Mouse (Mus musculus): ENCODE results near the gene Grip1.

Grip1 gene

DNA sequence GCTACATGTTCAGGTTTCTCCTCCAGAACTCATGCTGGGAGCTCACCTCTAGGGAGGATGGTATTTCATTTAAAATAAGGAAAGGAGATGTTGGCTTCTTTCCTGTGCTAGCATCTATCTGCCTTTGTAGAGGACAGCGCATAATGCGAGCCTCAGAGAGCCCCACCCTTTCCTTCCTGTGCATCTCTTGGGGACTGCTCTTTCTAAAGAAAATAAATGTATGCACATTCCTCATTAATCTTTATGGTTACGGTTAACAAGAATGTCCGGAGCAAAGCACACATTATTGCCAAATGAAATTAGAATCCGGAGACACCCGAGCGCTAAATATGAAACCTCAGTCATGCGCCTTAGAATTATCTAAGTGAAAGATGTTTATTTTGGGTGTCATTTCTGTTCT, 490.3 kb downstream of the Grip1 start:
- in situ Hi-C loops (cut with MboI, MseI), result no loop called here

DNA sequence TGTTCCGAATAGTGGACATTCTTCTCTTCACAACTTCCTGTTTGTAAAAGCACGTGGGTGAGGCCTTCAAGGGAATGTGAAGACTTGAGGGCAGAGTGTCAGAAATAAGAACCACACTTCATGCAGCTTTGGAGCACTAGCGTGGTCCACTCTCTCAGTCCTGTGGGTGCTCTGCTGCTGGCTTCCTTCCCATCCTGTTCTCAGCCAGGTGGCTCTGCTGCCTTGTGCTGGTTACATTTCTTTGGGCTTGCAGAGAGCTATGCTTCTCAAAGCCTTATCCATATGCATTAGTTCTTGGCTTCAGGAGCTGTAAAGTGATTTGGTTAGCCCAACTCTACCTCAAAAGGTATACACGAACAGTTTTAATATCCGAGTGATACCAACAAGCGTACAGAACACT, 497.8 kb downstream of the Grip1 start:
- in situ Hi-C loops (cut with MboI, MseI), result no loop called here

DNA sequence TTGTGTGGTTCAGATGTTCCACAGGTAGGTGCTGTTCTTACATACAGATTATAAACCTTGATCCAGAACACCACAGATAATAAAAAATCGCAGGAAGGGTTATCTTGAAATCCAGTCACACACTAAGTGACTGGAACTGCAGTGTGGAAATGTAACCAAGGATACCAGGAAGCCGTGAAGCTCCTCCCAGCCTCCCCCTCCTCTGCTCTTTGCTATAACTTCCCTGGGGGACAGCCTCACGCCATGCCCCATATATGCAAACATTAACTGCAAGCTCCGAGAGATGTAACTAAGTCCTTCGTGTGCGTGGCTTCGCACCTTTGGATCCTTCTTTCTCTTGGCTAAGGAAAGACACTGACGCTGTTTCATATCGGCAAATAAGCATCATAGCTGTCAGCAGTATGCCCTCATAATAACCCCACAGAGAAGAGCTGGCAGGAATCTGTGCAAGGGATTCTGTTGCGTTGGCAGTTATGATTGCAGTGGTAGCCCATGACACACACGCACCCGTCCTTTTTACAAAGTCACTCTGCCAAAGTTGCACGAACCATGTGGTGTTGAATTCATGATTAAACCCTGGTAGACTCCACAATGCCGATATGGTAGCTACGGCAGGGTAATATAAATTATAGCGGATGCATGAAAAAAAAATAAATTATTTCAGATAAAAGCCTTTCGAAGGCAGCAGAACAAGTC, 503.8 kb downstream of the Grip1 start:
- in situ Hi-C loops (cut with MboI, MseI), result no loop called here

DNA sequence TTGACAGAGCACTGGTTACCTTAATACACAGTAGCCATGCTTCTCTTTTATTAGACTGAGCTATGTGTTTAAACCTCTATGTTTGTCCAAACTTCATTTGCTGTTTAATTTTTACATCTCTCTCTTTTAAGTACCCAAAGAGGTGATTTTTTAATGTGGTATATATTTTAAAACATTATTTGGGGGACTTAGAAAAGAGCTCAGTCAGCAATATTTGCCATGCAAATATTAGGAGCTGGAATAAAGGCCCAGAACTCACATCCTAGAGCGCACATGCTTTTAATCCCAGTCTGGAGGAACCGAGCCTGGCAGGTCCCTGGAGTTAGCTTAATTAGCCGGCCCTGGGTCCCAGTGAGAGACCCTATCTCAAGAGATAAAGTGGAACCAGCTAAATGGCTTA, 507.3 kb downstream of the Grip1 start:
- in situ Hi-C loops (cut with MboI, MseI), result no loop called here

DNA sequence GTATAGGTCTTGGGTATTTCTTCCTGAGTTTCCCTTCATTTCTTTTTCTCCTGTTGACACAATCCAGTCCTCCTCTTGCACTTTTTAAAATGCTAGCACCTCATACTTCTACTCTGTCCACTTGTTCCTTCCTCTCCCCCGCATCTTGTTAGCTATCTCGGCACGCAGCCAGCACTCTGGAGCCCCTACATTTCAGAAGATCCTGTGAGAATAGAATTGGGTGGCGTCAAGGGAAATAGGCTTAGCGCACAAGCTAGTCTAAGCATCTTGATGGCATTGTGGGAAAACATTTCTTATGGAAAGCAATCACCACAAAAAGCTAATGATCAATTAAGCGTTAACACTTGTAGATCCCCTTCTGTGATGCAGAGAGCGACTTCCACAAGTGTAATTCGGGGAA, 512.7 kb downstream of the Grip1 start:
- in situ Hi-C loops (cut with MboI, MseI), result no loop called here

DNA sequence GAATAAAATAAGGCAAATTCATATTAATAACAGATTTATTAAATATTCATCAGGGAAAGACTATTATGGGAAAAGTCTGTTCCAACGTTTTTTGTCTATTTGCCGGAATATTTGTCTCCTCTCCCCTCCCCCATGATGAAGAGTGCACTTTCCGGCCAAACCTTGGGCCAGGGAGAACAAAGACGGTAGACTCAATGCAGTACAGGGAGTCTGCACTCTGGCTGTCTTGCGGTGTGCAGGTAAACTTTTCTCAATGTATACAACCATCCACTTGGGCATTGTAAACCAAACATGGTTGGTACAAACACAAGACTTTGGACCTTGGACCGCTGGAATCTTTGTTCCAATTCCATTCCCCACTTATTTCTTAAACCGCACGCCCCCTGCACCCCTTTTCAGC, 525.8 kb downstream of the Grip1 start:
- in situ Hi-C loops (cut with MboI, MseI), result no loop called here

- in situ Hi-C loops (cut with MboI, MseI), result no loop called here
These were observed 526.4 kb downstream of the Grip1 start for GRCm38 (mm10) chr10:119980032-119980431.

DNA sequence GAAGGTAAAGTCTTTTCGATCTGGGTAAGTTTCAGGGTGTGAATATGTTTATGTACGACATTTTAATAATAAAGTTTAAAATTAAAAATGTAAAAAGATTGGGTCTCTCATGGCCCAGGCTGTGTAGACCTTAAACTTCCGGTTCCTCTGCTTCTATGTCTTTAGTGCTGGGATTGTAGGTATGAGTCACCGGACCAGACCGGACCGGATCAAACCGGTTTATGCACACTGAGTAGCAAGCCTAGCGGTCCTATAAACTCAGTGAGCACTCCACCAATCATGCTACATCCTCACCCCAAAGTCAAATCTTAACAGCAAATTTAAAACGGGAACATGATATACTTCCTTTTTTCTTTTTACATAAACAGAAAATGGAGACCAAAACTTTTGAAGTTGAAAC, 530.7 kb downstream of the Grip1 start:
- in situ Hi-C loops (cut with MboI, MseI), result no loop called here

- in situ Hi-C loops (cut with MboI, MseI), result no loop called here
These were observed 544.8 kb downstream of the Grip1 start for GRCm38 (mm10) chr10:119998475-119998874.

DNA sequence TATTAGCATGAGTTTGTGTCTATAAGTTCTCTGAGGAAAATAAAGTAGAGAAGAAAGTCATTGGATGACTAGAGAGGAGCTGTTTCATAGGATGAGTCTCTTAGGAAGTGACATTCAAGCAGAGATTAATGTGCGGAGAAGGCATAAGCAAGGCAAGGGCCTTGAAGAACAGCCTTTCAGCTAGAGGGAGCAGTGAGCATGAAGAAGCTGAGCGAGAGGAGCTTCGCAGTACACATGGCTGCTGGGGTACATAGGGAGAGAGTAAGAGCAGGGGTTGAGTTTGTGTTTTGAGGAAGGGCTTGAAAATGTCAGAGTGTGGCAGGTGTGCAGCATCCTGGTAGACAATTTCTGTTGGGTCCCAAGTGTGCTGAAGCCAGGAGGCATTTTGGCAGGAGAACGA, 548.5 kb downstream of the Grip1 start:
- in situ Hi-C loops (cut with MboI, MseI), result no loop called here

DNA sequence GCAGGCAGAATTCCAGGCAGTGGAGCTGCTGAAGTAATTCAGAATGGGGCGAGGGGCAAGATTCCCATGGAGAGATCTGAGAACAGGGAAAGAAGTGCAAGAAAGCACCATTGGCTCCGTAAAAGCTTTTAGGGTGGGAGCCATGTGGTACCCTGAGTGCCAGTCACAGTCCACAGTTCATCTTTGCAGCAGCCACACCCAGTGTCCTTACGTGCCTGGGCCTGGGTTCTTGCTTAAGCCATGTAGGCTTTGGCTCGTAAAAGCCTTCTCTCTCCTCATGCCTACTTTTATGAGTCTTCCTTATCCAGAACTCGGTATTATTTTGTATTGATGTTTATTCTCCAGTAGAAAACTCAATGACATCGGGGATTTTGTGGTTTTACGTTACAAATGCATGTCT, 550.5 kb downstream of the Grip1 start:
- in situ Hi-C loops (cut with MboI, MseI), result no loop called here

- in situ Hi-C loops (cut with MboI, MseI), result no loop called here
These were observed 552.0 kb downstream of the Grip1 start for GRCm38 (mm10) chr10:120005581-120005980.

- in situ Hi-C loops (cut with MboI, MseI), result no loop called here
These were observed 558.7 kb downstream of the Grip1 start for GRCm38 (mm10) chr10:120012331-120012730.

- in situ Hi-C loops (cut with MboI, MseI), result no loop called here
These were observed 561.5 kb downstream of the Grip1 start for GRCm38 (mm10) chr10:120015117-120015516.

GRCm38 (mm10) chr10:120026437-120026836, 572.8 kb downstream of the Grip1 start:
- in situ Hi-C loops (cut with MboI, MseI), result no loop called here

DNA sequence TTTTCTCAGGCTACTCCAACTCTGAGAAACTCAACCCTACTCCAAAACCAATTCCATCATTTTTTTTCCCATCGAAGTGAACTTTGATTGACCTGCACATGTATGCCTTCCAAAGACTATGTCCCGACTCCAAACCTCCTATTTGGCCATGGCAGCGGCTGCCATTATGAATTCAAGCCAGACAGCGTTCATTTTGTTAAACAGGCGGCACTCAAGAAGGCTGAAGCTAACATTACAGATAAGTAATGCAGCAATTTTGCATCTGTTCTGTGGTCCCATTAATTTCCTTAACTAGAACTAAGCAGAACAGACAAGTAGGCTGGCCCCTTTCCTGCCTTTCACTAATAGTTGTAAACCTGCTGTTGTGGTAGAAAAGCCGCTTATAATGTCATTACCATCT, 577.3 kb downstream of the Grip1 start:
- in situ Hi-C loops (cut with MboI, MseI), result no loop called here

DNA sequence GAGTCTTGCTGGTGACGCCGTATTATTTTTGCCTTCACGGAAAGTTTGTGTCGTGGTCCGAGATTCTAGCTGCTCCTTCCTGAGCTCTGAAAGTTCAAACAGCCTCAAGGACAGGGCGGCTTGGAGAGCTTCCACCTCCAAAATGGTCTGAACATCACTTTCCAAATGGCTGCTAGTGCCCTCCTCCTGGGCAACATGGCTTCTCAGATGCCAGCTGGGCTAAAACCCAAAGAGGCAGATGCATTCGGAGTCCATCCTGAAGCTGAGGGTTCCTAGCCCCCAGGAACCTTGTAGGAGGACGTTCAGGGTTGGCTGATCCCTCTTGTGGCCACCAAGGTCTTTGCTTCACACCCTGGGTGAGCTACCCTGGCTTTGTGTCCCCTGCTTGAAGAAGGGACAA, 577.7 kb downstream of the Grip1 start:
- in situ Hi-C loops (cut with MboI, MseI), result no loop called here

GRCm38 (mm10) chr10:120033866-120034265, 580.2 kb downstream of the Grip1 start:
- in situ Hi-C loops (cut with MboI, MseI), result no loop called here

DNA sequence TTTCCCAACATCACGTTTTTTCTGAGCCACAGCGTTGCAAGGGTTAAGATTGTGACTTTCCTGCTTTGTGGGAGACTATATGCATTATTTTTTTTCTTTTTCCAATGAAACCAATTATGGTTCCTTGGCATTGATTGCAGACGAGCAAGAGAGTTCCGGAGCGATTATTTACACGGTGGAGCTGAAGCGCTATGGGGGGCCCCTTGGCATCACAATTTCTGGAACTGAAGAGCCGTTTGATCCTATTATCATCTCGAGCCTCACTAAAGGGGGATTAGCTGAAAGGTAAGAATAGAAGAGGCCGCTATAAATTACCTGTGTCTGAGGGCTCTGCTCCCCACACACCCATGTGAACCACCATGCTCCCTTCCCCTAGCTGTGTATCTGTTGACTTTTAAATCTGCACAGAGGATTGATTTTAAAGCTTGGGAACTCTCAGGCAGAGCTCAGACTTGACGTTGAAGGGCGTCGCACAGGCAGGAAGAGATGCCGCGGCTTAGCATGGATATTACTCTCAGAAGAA, 581.6 kb downstream of the Grip1 start:
- in situ Hi-C loops (cut with MboI, MseI), result no loop called here

GRCm38 (mm10) chr10:120035824-120036223, 582.2 kb downstream of the Grip1 start:
- in situ Hi-C loops (cut with MboI, MseI), result no loop called here

GRCm38 (mm10) chr10:120038194-120038593, 584.6 kb downstream of the Grip1 start:
- in situ Hi-C loops (cut with MboI, MseI), result no loop called here

- in situ Hi-C loops (cut with MboI, MseI), result no loop called here
These were observed 590.6 kb downstream of the Grip1 start for GRCm38 (mm10) chr10:120044237-120044636.

DNA sequence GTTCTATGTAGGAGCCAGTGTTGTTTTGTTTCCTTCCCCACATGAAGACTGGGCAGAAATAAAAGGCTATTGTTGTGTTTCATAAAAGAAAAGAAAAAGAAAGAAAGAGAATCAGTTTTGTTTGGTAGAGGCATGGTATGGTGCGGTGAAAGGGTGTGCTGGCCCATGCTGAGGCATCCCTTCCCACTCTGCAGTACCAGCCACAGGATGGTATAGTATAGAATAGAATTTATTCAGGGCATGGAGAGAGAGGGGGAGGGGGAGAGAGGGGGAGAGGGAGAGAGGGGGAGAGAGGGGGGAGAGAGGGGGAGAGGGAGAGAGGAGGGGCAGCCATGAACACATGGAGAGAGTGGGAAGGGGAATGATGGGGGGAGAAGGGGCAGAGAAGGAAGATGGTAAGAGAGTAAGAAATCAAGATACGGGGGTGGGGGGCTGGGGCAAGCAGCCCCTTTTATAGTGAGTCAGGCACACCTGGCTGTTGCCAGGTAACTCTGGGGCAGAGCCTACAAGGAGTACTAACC, 591.1 kb downstream of the Grip1 start:
- in situ Hi-C loops (cut with MboI, MseI), result no loop called here
